Mouse (Mus musculus): ENCODE measurements around the gene Esr1.

Gene Esr1

GRCm38 (mm10) chr10:4996592-4996991 lies 385.2 kb downstream of the Esr1 start:
- DNase-seq = no peak

DNA sequence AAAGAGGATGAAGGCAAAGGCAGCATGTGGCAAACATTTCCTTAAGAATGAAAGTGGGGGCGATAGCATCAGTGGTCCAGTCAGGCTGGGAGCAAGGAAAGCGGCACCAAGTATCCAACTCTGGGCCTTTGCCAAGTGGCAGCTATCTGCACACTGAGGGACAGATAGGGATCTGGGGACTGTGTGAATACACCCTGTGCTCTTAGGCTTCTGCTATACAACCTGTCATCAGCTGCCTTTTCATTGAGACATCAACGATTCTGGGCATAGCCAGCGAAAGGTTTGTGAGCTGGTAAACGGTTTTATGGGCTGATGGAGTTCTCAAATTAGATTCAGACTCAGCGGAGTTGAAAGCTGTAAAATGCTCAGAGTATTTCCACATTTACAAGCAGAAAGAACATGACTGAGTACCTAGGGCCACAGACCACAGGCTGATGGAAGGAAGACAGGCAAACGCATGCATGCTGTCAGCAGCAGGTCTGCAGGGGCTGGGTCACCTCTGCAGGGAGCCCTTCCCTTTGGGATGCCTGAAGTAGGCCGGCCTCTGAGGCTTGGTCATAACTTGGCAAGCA lies 397.5 kb downstream of the Esr1 start:
- DNase-seq = no peak

DNA sequence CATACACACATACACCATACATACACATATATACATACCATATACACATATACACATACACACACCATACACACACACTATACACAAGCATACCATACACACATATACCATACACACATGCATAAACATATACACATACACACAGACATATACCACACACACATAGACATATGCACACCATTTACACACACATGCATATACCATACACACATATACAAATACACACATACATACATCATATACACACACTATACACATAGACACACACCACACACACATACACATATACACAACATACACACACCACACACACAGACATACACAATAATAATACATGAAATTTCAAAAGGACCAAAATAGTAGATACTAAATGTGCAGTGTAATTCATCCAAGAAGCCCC lies 400.6 kb downstream of the Esr1 start:
- no peak for DNase-seq

DNA sequence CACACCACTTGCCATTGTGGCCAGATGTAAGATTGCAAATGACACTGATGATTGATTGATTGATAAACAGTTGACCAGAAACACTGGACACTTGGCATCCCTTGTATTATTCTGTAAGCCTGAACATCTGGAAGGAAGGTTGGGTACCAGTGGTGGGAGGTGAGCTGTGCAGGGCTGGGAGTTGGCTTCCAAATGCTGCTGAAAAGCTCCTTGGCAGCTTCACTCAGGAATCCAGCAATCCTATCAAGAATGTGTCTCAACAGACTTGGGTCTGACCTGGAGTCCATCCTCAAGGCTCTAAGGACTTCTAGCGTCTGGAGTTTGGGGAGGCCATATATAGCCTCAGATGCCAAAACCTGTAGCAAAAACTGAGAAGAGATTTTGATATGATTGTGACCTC lies 403.6 kb downstream of the Esr1 start:
- no peak for DNase-seq

DNA sequence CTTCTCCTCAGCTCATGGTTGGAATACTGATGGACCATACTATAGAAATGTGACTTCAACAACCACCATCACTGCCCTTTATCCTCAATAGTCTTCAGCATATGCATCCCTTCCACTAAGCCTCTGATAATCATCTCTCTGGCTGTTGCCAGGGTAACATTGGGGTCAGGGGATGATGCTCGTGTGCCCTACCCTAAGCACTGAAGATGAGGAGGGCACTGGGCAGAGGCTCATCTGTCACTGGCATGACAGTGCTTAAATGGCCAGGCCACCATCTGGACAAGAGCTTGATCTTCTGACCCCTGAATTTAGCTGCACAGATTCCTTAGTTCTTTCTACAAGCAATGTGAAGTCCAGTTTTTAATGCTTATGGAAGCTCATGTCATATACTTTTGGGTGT lies 405.8 kb downstream of the Esr1 start:
- DNase-seq = no peak

- DNase-seq = peak; percentile 7
Measured at GRCm38 (mm10) chr10:5025906-5026305, 414.5 kb downstream of the Esr1 start.

DNA sequence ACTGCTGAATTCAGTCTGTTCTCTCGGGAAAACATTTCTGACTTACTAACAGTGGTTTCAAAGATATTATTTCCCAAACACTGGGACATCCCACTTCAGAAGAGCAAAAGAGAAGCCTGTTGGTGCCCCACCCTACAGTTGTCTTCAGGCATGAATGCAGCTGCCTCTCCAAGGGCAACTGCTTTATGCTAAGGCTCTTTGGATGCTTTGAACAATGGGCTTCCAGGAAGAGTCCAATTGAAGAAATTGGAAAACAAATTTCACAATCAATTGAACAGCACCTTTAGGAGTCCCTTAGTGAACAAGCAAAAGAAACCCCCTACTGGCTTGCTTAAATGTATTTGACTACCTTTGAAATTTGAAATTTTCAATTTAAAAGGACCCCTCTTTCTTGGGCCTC lies 415.8 kb downstream of the Esr1 start:
- DNase-seq = no peak

GRCm38 (mm10) chr10:5028301-5028700 lies 416.9 kb downstream of the Esr1 start:
- DNase-seq = no peak

GRCm38 (mm10) chr10:5029161-5029560 lies 417.8 kb downstream of the Esr1 start:
- DNase-seq = no peak

DNA sequence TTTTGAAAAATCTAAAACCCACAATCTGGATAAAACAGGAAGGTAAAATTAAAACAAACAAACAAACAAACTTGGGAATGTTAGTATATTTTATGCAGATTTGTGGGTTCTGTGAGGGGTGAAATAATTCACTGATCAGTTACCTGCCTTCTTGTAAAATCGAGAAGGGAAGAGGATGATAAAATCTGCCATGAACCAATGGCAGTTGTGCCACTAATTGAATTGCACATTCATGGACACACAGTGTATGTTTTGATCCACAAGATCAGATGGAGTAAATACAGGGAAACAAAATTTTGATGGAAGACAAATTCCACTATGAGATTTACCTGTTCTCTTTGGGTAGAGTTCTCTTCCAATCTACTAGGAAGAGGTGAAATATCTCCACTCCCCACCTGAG lies 418.5 kb downstream of the Esr1 start:
- no peak for DNase-seq

DNA sequence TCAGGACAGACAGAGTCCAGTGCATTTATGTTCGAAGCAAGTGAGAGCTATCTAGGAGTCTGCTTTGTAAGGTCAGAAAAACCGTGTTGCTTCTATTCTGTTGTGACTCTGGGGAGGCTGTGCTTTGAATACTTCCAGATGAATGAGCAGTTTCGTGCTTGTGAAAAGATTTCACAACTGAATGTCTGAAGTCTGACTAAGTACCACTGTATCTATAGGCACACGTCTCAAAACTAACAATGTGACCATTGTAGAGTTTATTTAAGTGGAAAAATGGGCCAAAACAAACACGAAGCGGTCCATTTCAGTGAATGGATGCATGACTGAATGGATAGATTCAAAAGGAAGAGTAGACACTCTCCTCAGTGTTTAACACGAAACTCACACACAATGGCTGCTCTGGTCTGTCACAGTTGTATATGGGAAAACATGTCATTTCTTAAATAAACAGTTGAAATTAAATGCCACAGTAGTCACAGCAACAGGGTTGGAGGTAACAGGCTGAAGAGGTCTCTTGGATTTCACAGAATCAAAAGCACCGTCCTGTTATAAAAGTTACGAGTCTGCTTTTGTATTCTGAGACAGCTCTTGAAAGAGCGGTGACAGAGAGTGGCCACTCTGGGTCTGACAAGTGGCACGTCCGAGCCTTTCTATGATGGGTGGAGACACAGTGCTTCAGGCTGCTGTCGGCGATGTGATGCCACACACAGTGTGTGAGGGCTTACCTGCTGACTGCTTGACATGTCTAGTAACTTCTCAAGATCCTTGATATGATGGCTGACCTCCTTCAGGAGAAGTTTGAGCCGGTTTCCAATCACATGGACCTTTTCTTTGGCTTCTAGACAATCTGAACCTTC lies 421.0 kb downstream of the Esr1 start:
- DNase-seq = no peak

GRCm38 (mm10) chr10:5041254-5041653 lies 429.9 kb downstream of the Esr1 start:
- DNase-seq = no peak

GRCm38 (mm10) chr10:5044481-5044880 lies 433.1 kb downstream of the Esr1 start:
- no peak for DNase-seq

- no peak for DNase-seq
Measured at GRCm38 (mm10) chr10:5045213-5045612, 433.8 kb downstream of the Esr1 start.

DNA sequence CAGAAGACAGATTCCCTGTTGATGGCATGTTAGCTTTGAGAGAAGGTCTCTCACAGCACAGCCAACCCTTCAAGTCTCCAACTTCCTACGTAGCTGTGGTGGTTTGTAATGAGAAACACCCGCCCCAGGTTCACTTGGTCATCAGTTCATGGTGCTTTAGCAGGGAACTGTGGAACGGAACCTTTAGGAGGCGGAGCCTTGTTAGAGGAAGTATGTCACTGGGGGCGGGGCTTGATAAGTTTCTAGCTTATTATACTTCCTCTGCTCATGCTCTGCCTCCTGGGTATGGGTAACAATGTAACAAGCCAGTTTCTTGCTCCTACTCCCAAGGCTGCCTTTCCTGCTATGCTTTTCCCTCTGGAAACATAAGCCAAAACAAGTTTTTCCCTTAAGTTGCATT lies 434.3 kb downstream of the Esr1 start:
- DNase-seq = no peak
